Mouse (Mus musculus): ENCODE results near the gene Oxct1.

- TF ChIP-seq CTCF (IDR thresholded peaks at IDR 0.05; ENCODE audit: borderline replicate concordance, control insufficient read depth, extremely low read depth, insufficient read depth, low read length, poor library complexity): no peak
- no peak for TF ChIP-seq POLR2A (IDR thresholded peaks at IDR 0.05; ENCODE audit: control insufficient read depth, extremely low read depth, insufficient read depth, low read length, poor library complexity)
Observed at GRCm38 (mm10) chr15:4145352-4145751, 119.2 kb downstream of the Oxct1 start.

Measured in thymus, adult 2 months (tissue).